Mouse (Mus musculus) midbrain, postnatal 0 days (tissue): ENCODE data around the gene Ahcyl1. TPM values are rescaled to one million over a fixed set of nuclear protein-coding genes. Genes with fewer than 3 reads are reported as not detected.

ENCODE experiments used
- ATAC-seq: fragments of 200-750 bp; cut with Nextera tagmentation; 2 replicates; pipeline ENCODE4 v1.8.0; 2017; ENCODE audit warnings: moderate number of reproducible peaks, mild to moderate bottlenecking, moderate TSS enrichment, moderate library complexity; ENCODE audit not compliant: low FRiP score
- DNase-seq: peaks from one replicate; pipeline ENCODE4 v3.0.0-alpha.2; 2015; ENCODE audit warnings: low spot score
- H3K27ac ChIP-seq: fragments of 300-500 bp; sonication (generic); 2 replicates; pipeline ENCODE4 v1.5.1; 2014; ENCODE audit warnings: low read depth, mild to moderate bottlenecking, low read length, mixed read lengths
- H3K27me3 ChIP-seq: fragments of 300-500 bp; sonication (generic); 2 replicates; pipeline ENCODE4 v1.6.1; 2014; ENCODE audit warnings: low read length, control low read depth, mixed read lengths; ENCODE audit not compliant: insufficient read depth
- H3K36me3 ChIP-seq: fragments of 300-500 bp; sonication (generic); 2 replicates; pipeline ENCODE4 v1.6.1; 2014; ENCODE audit warnings: low read length, control low read depth, mixed read lengths; ENCODE audit not compliant: insufficient read depth
- H3K4me1 ChIP-seq: fragments of 300-500 bp; sonication (generic); 2 replicates; pipeline ENCODE4 v1.6.1; 2014; ENCODE audit warnings: mild to moderate bottlenecking, control low read depth, antibody characterized with exemption, low read length, mixed read lengths; ENCODE audit not compliant: insufficient read depth
- H3K4me2 ChIP-seq: fragments of 300-500 bp; sonication (generic); 2 replicates; pipeline ENCODE4 v1.6.1; 2014; ENCODE audit warnings: low read depth, mild to moderate bottlenecking, low read length, mixed read lengths; ENCODE audit not compliant: poor library complexity, severe bottlenecking
- H3K4me3 ChIP-seq: fragments of 300-500 bp; sonication (generic); 2 replicates; pipeline ENCODE4 v1.5.1; 2014; ENCODE audit warnings: low read depth, mild to moderate bottlenecking, low read length, moderate library complexity
- H3K9ac ChIP-seq: fragments of 300-500 bp; sonication (generic); replicated peaks from 2 replicates; pipeline ENCODE4 v1.6.1; 2014; ENCODE audit warnings: mild to moderate bottlenecking, low read length, moderate library complexity, mixed read lengths; ENCODE audit not compliant: poor library complexity, severe bottlenecking
- H3K9me3 ChIP-seq: fragments of 300-500 bp; sonication (generic); 2 replicates; pipeline ENCODE4 v1.6.1; 2016; ENCODE audit warnings: low read length, control low read depth
- CTCF ChIP-seq: IDR thresholded peaks from 2 replicates; pipeline ENCODE4 v1.5.1; 2016; ENCODE audit warnings: antibody characterized with exemption, mild to moderate bottlenecking
- WGBS: fragments of 180-500 bp; shearing (Covaris S2); extraction: QIAGEN DNeasy Blood & Tissue Kit; methylation state at CpG from one replicate; pipeline ENCODE4 v1.1.7; 2014; 5-methylcytosine and 5-hydroxymethylcytosine counted together
- polyA plus RNA-seq: library from polyadenylated mRNA; unstranded; fragments of >200 nt; fragmentation: Nextera tagmentation; extraction: Ambion mirVana; gene quantifications from 2 replicates; pipeline ENCODE4 v1.2.1, GENCODE M21; 2015
- total RNA-seq: library from RNA; depleted of rRNA; stranded (reverse); fragments of >200 nt; gene quantifications from 2 replicates; pipeline ENCODE4 v1.2.3, GENCODE M21; 2014; rRNA removed

The Ahcyl1 gene
- total and polyA plus RNA-seq, 2 experiments from 2014 or later: 65.9 to 111 TPM

- DNase-seq (no peak), ATAC-seq (no peak)
- Histone ChIP-seq H3K9ac (no peak overlapping the region), H3K4me1 (no peaks in the 10 kb centered on the region), H3K36me3 (peaks cover 85% of the 10 kb centered on the region), H3K27me3 (no peaks in the 10 kb centered on the region), H3K4me3 (no peak overlapping the region), H3K27ac (no peak overlapping the region), H3K4me2 (no peak overlapping the region), H3K9me3 (no peaks in the 10 kb centered on the region)
- no peak for TF ChIP-seq CTCF
- 96% methylated on average over 8 of the region's 8 CpGs for WGBS
Observed at GRCm38 (mm10) chr3:107624424-107624823, 71.9 kb downstream of the Ahcyl1 start.

DNA sequence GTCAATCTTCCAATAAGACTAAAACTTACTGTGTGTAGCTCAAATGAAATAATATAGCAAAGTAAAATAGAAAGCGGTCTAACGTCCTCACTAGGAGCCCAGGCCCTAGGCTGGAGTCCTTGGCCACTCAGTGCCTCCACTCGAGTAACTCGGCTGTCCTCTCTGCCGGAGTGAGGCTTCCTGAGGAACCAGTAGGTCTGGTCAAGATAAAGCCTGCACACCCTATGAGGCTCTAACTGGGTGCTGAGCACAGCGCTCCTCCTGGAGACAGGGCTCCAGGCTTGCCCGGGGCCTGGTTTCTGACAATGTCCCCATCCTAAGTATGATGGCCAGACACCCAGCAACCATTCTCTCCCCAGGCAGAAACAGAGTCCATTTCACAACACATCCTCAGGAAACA is 73.8 kb downstream of the Ahcyl1 start:
- peaks cover 93% of the 10 kb centered on the region for H3K36me3 ChIP-seq
- H3K9ac ChIP-seq: no peak overlapping the region
- WGBS: 96% methylated on average over 7 of the region's 7 CpGs
- no peak for ATAC-seq
- H3K4me3 ChIP-seq: no peak overlapping the region
- H3K9me3 ChIP-seq: no peaks in the 10 kb centered on the region
- no peak for TF ChIP-seq CTCF
- no peak overlapping the region for H3K4me2 ChIP-seq
- H3K27me3 ChIP-seq: no peaks in the 10 kb centered on the region
- no peaks in the 10 kb centered on the region for H3K4me1 ChIP-seq
- H3K27ac ChIP-seq: no peak overlapping the region
- DNase-seq: no peak

GRCm38 (mm10) chr3:107621286-107622075 is 74.9 kb downstream of the Ahcyl1 start:
- Histone ChIP-seq H3K4me1 (no peaks in the 10 kb centered on the region), H3K4me2 (no peak overlapping the region), H3K4me3 (no peak overlapping the region), H3K9ac (no peak overlapping the region), H3K27me3 (no peaks in the 10 kb centered on the region), H3K36me3 (peaks cover 93% of the 10 kb centered on the region), H3K9me3 (no peaks in the 10 kb centered on the region), H3K27ac (no peak overlapping the region)
- DNase-seq (no peak), ATAC-seq (no peak)
- no peak for TF ChIP-seq CTCF
- WGBS: 88% methylated on average over 21 of the region's 21 CpGs

DNA sequence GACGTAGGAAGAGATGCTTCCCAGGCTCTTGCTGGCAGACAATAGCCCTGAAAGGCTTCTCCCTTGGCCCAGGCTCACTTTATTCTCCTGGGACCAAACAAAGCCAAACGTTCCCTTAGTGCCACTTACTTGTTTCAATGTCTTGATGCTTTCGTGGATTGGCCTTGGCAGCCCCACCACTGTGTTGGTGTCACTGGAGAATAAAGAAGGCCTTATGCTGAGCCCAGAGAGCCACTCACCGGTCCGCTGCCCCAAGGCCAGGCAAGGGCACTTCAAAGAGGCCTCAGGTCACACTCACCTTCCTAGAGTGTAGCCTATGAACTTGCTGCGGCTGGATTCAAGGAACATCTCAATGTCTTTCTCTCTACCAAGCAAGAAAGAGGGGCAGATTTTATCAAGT is 76.4 kb downstream of the Ahcyl1 start:
- 90% methylated on average over 6 of the region's 6 CpGs for WGBS
- H3K27me3 ChIP-seq: no peaks in the 10 kb centered on the region
- no peaks in the 10 kb centered on the region for H3K4me1 ChIP-seq

DNA sequence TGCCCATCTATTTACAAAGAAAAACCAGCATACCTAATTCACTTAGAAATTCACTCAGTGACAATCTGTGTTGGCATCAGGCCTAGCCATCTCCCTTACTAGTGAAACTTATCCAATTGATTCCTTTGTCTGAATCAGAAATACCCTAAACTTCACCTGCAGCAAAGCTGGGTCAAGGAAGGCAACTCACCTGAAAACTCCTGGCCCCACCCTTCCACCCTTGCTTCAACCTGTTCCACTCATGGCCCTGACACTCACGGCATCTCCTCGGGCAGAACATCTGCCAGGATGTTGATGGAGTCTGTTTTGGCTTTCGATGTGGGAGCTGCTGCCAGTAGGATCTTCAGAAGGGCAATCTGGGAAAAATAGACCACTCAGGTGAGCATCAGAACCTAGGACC is 78.6 kb downstream of the Ahcyl1 start:
- ATAC-seq: no peak

More for the DNA sequence above, 76.4 kb downstream of the Ahcyl1 start:
- Histone ChIP-seq H3K9me3 (no peaks in the 10 kb centered on the region), H3K4me3 (no peak overlapping the region), H3K27ac (no peak overlapping the region), H3K36me3 (peaks cover 93% of the 10 kb centered on the region), H3K9ac (no peak overlapping the region), H3K4me2 (no peak overlapping the region)
- TF ChIP-seq CTCF: no peak
- ATAC-seq (no peak), DNase-seq (no peak)

More for the DNA sequence above, 78.6 kb downstream of the Ahcyl1 start:
- H3K9me3 ChIP-seq: no peaks in the 10 kb centered on the region
- no peaks in the 10 kb centered on the region for H3K4me1 ChIP-seq
- H3K4me2 ChIP-seq: no peak overlapping the region
- 93% methylated on average over 3 of the region's 3 CpGs for WGBS
- H3K27me3 ChIP-seq: no peaks in the 10 kb centered on the region
- no peak for DNase-seq
- H3K4me3 ChIP-seq: no peak overlapping the region
- no peak for TF ChIP-seq CTCF
- peaks cover 92% of the 10 kb centered on the region for H3K36me3 ChIP-seq
- H3K9ac ChIP-seq: no peak overlapping the region
- H3K27ac ChIP-seq: no peak overlapping the region

Other genes with a start within 250 kb of the Ahcyl1 start
- gene Kcnc4, start 237.0 kb downstream of the Ahcyl1 start, total RNA-seq: 41.3 and 46.8 TPM in 2 replicates
- 16.0 and 17.2 TPM in 2 replicates for gene Kcnc4, start 237.0 kb downstream of the Ahcyl1 start, polyA plus RNA-seq
- gene Slc6a17, start 178.5 kb downstream of the Ahcyl1 start, total RNA-seq: 52.0 and 60.0 TPM in 2 replicates
- gene Slc6a17, start 178.5 kb downstream of the Ahcyl1 start, polyA plus RNA-seq: 17.5 and 22.2 TPM in 2 replicates
- not detected in 2 replicates for gene Ubl4b, start 141.5 kb downstream of the Ahcyl1 start, total RNA-seq
- not detected in 2 replicates for gene Ubl4b, start 141.5 kb downstream of the Ahcyl1 start, polyA plus RNA-seq
- gene Alx3, start 101.5 kb downstream of the Ahcyl1 start, total RNA-seq: 0.60 and 3.0 TPM in 2 replicates
- 0.63 and 1.3 TPM in 2 replicates for gene Alx3, start 101.5 kb downstream of the Ahcyl1 start, polyA plus RNA-seq
- gene Gm10961, start 65.2 kb downstream of the Ahcyl1 start, total RNA-seq: not detected in 2 replicates
- gene Gm10961, start 65.2 kb downstream of the Ahcyl1 start, polyA plus RNA-seq: not detected in 2 replicates
- gene Strip1, start 64.9 kb downstream of the Ahcyl1 start, total RNA-seq: 131 and 142 TPM in 2 replicates
- gene Strip1, start 64.9 kb downstream of the Ahcyl1 start, polyA plus RNA-seq: 120 and 122 TPM in 2 replicates
- 10.6 and 12.3 TPM in 2 replicates for gene Csf1, start 63.9 kb upstream of the Ahcyl1 start, total RNA-seq
- 8.1 and 10.9 TPM in 2 replicates for gene Csf1, start 63.9 kb upstream of the Ahcyl1 start, polyA plus RNA-seq
- not detected in 2 replicates for gene Eps8l3, start 180.7 kb upstream of the Ahcyl1 start, total RNA-seq
- gene Eps8l3, start 180.7 kb upstream of the Ahcyl1 start, polyA plus RNA-seq: not detected in 2 replicates
- 142 and 166 TPM in 2 replicates for gene Gstm5, start 199.3 kb upstream of the Ahcyl1 start, total RNA-seq
- gene Gstm5, start 199.3 kb upstream of the Ahcyl1 start, polyA plus RNA-seq: 316 and 320 TPM in 2 replicates
- 28.5 and 36.4 TPM in 2 replicates for gene Gstm7, start 235.3 kb upstream of the Ahcyl1 start, total RNA-seq
- gene Gstm7, start 235.3 kb upstream of the Ahcyl1 start, polyA plus RNA-seq: 38.3 and 38.9 TPM in 2 replicates
- 16.7 and 25.5 TPM in 2 replicates for gene Gstm6, start 247.2 kb upstream of the Ahcyl1 start, total RNA-seq
- 27.2 and 31.6 TPM in 2 replicates for gene Gstm6, start 247.2 kb upstream of the Ahcyl1 start, polyA plus RNA-seq